Mouse (Mus musculus) liver, embryonic 11.5 days (tissue): Measurements from ENCODE around the gene Tbc1d25. TPM values are rescaled to one million over a fixed set of nuclear protein-coding genes. Genes with fewer than 3 reads are reported as not detected.

Experiments
- ATAC-seq: fragments of 200-750 bp; cut with Nextera tagmentation; replicated peaks from 2 replicates; pipeline ENCODE4 v1.8.0; 2017; ENCODE audit warnings: moderate number of reproducible peaks, mild to moderate bottlenecking, moderate TSS enrichment, moderate library complexity; ENCODE audit not compliant: low FRiP score
- DNase-seq: peaks from one replicate; pipeline ENCODE4 v3.0.0-alpha.2; 2017; ENCODE audit warnings: low spot score
- H3K27ac ChIP-seq: fragments of 300-500 bp; sonication (generic); 2 replicates; pipeline ENCODE4 v1.5.1; 2014; ENCODE audit warnings: mild to moderate bottlenecking, low read depth, low read length, control low read depth
- H3K27me3 ChIP-seq: fragments of 300-500 bp; sonication (generic); replicated peaks from 2 replicates; pipeline ENCODE4 v1.6.1; 2014; ENCODE audit warnings: low read length, mixed read lengths; ENCODE audit not compliant: control insufficient read depth, insufficient read depth
- H3K36me3 ChIP-seq: fragments of 300-500 bp; sonication (generic); 2 replicates; pipeline ENCODE4 v1.6.1; 2014; ENCODE audit warnings: mild to moderate bottlenecking, low read length, moderate library complexity, mixed read lengths; ENCODE audit not compliant: control insufficient read depth, insufficient read depth
- H3K4me1 ChIP-seq: fragments of 300-500 bp; sonication (generic); replicated peaks from 2 replicates; pipeline ENCODE4 v1.6.1; 2014; ENCODE audit warnings: low read length, mixed read lengths; ENCODE audit not compliant: control insufficient read depth, insufficient read depth
- H3K4me2 ChIP-seq: fragments of 300-500 bp; sonication (generic); 2 replicates; pipeline ENCODE4 v1.6.1; 2014; ENCODE audit warnings: mild to moderate bottlenecking, control low read depth, moderate library complexity
- H3K4me3 ChIP-seq: fragments of 300-500 bp; sonication (generic); 2 replicates; pipeline ENCODE4 v1.5.1; 2014; ENCODE audit warnings: low read depth, low read length, control low read depth
- H3K9ac ChIP-seq: fragments of 300-500 bp; sonication (generic); 2 replicates; pipeline ENCODE4 v1.6.1; 2014; ENCODE audit warnings: low read depth, low read length, control low read depth
- H3K9me3 ChIP-seq: fragments of 300-500 bp; sonication (generic); 2 replicates; pipeline ENCODE4 v1.6.1; 2016; ENCODE audit warnings: low read length, inconsistent platforms, mixed read lengths; ENCODE audit not compliant: control insufficient read depth
- WGBS: fragments of 180-500 bp; shearing (Covaris S2); extraction: QIAGEN DNeasy Blood & Tissue Kit; methylation state at CpG from one replicate; pipeline ENCODE4 v1.1.7; 2014; 5-methylcytosine and 5-hydroxymethylcytosine counted together
- polyA plus RNA-seq: library from polyadenylated mRNA; unstranded; fragments of >200 nt; fragmentation: Nextera tagmentation; extraction: Ambion mirVana; gene quantifications from 2 replicates; pipeline ENCODE4 v1.2.1, GENCODE M21; 2014

The Tbc1d25 gene
- polyA plus RNA-seq, 1 experiment from 2014 or later, result 11.1 TPM

DNA sequence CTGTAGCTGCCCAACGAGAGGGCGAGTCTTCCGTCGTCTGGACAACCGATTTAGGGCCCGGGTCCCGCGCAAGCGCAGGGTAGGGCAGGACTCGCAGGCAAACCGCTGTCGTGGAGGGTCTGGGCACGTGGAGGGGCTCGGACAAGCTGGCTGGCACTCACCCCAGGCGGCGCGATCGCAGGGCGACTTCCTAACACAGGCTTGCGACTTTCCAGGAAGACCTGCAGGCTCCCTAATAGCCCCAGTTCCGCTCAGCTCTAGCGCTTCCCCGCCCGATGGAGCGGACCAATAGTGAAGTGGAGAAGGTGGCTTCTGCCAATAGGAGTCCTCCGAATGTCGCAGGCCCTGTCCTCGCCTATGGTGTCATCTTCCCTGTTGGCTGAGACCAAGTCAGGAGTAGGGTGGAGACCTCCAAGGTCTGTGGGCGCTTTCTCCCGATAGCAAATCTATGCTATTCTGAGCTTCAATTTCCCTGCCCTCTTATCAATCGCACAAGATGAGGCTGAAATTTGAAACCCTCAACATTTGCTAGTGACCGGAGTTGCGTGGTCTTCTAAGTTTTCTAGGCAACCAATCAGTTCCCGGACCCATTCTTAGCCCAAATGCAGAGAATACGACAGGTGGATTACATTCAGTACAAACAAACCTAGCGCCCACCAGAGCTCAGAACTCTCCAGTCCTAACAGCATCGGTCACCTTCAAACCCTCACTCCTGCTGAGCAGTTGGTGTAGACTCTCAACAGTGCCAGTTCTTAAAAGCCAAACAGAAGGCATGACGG is 16.8 kb upstream of the Tbc1d25 start:
- H3K9ac ChIP-seq, result peak overlapping the region; percentile 78
- WGBS, result 8% methylated on average over 38 of the region's 38 CpGs
- peak; percentile 99 for ATAC-seq

DNA sequence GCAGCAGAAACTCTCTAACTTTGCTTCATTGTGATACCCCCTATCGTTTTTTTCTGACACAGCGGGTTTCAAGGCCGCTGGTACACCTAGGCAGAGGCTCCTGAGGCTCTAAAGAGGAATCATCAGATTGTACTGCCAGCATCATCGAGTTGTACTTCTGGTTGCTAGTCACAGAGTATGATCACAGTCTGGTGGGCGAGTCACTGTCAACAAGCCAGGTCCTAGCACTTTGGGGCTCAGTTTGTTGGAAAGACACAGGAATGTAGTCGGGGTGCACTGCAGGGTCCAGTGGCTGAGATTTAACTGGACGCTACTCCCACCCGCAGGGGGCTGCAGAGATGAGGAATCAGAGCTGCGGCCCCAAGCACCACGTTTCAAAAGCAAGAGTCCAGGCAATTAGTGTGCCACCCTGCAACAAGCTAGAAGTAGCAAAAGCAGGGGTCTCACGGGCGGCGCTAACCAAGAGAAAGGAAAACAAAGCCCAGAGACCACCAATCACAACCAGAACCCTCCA is 16.2 kb upstream of the Tbc1d25 start:
- Histone ChIP-seq H3K9ac (peak overlapping the region; percentile 78), H3K27ac (peak overlapping the region; percentile 56), H3K36me3 (no peaks in the 10 kb centered on the region), H3K4me3 (peak overlapping the region; percentile 62), H3K4me1 (peaks cover 4% of the 10 kb centered on the region; the same call in 1 of the 2 replicates), H3K9me3 (no peaks in the 10 kb centered on the region), H3K4me2 (peak overlapping the region; percentile 73), H3K27me3 (no peaks in the 10 kb centered on the region)
- 13% methylated on average over 13 of the region's 13 CpGs for WGBS
- ATAC-seq, result no peak
- no peak for DNase-seq

More for the DNA sequence above, 16.8 kb upstream of the Tbc1d25 start:
- peaks cover 4% of the 10 kb centered on the region; the same call in 1 of the 2 replicates for H3K4me1 ChIP-seq
- peak; percentile 67 for DNase-seq
- H3K36me3 ChIP-seq, result no peaks in the 10 kb centered on the region
- H3K27me3 ChIP-seq, result no peaks in the 10 kb centered on the region
- peak overlapping the region; percentile 73 for H3K4me2 ChIP-seq
- H3K27ac ChIP-seq, result peak overlapping the region; percentile 56
- H3K9me3 ChIP-seq, result no peaks in the 10 kb centered on the region
- peak overlapping the region; percentile 62 for H3K4me3 ChIP-seq

DNA sequence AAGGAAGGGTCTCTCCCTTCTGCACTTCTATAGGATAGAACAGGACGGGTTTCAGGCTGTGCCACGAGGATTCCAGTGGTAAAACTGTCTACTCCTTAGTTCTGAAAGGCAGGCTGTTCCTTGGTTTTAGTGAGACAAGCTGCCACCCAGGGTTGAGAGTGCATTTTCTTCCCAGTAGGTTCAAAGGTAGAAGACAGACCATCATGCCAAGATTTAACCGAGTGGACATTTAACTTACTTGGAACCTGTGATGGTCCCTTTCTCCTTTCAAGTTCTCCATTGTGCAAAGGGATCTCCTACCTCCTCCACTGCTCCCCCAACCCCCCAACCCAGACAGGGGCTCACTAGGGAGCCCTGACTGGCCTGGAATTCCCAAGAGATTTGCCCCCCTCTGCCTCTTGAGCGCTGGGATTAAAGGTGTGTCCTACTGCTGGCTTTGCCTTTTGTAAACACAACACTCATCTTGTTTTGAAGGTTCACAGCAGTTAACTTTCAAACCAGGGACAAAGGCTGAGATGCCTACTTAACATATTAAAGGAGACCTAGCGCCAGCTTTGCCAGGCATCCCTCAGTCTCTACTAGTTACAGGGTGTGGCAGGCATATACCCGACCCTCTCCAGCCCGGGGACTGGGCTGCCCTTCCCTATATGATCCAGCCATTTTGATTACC is 7.0 kb upstream of the Tbc1d25 start:
- H3K27me3 ChIP-seq, result no peaks in the 10 kb centered on the region
- no peak overlapping the region for H3K9ac ChIP-seq
- no peaks in the 10 kb centered on the region for H3K9me3 ChIP-seq
- no peak overlapping the region for H3K27ac ChIP-seq
- 0 out of 2 replicates have a peak, but pooled peaks cover 2% of the 10 kb centered on the region for H3K4me1 ChIP-seq
- H3K36me3 ChIP-seq, result no peaks in the 10 kb centered on the region; the same call in 1 of the 2 replicates
- no peak overlapping the region for H3K4me2 ChIP-seq
- WGBS, result 17% methylated on average over 7 of the region's 7 CpGs
- no peak for DNase-seq
- no peak overlapping the region for H3K4me3 ChIP-seq
- no peak for ATAC-seq

DNA sequence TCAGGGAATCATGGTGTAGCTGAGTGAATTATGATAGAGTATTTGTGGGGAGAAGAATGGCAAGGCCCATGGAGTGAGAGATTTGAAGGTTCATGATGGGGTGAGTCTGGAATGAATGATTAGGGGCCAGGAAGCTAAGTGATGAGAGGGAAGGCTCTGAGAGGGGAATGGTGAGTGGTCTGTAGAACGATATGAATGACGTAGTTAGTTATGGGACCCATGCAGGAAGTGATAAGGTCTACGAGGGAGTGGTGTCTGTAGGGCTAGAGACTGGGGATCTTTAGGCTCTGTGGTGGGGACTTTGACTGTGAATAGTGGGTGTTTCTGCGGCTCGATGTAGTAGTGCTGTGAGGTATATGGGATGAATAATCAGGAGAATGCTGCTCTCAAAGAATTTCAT is 3.7 kb upstream of the Tbc1d25 start:
- WGBS, result 58% methylated on average over 5 of the region's 5 CpGs
- H3K4me1 ChIP-seq, result 0 out of 2 replicates have a peak, but pooled peaks cover 2% of the 10 kb centered on the region
- no peaks in the 10 kb centered on the region for H3K36me3 ChIP-seq
- no peaks in the 10 kb centered on the region for H3K27me3 ChIP-seq
- H3K9me3 ChIP-seq, result no peaks in the 10 kb centered on the region
- H3K4me3 ChIP-seq, result no peak overlapping the region
- H3K9ac ChIP-seq, result no peak overlapping the region
- no peak overlapping the region for H3K4me2 ChIP-seq
- no peak overlapping the region for H3K27ac ChIP-seq
- no peak; the same call in 1 of the 2 replicates for ATAC-seq
- no peak for DNase-seq

DNA sequence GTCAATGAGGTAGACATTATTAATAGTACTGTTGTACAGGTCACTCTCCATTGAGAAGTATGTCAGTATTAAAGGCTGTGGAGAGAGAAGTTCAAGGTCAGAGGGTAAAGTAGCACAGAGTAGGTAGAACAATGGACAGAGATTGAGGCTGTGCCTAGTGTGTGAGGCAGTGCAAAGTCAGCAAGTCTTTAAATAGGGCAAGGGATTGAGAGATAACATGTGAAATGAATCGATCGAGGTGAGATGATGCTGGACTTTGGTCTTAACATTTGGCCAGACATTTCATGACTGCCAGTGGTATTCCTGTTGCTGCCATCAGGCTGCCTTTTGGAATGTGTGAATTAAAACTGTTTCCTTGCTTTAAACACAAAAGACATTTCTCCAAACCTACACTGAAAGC is 2.9 kb upstream of the Tbc1d25 start:
- no peaks in the 10 kb centered on the region for H3K36me3 ChIP-seq
- WGBS, result 87% methylated on average over 2 of the region's 2 CpGs
- H3K9me3 ChIP-seq, result no peaks in the 10 kb centered on the region
- 0 out of 2 replicates have a peak, but pooled peaks cover 2% of the 10 kb centered on the region for H3K4me1 ChIP-seq
- ATAC-seq (no peak), DNase-seq (no peak)
- no peak overlapping the region for H3K9ac ChIP-seq
- no peak overlapping the region for H3K4me3 ChIP-seq
- H3K27ac ChIP-seq, result no peak overlapping the region
- H3K27me3 ChIP-seq, result no peaks in the 10 kb centered on the region
- no peak overlapping the region for H3K4me2 ChIP-seq

DNA sequence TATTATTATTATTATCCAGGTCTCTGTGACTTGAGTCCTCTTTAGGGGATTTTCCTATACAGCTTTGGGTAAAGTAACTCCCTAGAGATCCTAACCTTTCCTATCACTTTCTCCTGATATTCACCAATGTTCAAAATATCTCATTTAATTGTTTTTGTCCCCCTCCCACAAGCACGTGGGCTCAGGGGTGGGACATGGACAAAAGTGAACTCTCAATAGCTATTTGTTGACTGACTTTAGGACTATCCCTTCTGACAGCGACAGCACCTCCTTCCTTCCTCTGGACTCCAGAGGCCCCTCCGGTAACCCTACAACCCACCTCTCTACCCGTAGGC is 845 bp downstream of the Tbc1d25 start:
- no peak for ATAC-seq
- H3K27ac ChIP-seq, result peak overlapping the region; percentile 75; the same call in 1 of the 2 replicates
- 12% methylated on average over 4 of the region's 4 CpGs for WGBS

DNA sequence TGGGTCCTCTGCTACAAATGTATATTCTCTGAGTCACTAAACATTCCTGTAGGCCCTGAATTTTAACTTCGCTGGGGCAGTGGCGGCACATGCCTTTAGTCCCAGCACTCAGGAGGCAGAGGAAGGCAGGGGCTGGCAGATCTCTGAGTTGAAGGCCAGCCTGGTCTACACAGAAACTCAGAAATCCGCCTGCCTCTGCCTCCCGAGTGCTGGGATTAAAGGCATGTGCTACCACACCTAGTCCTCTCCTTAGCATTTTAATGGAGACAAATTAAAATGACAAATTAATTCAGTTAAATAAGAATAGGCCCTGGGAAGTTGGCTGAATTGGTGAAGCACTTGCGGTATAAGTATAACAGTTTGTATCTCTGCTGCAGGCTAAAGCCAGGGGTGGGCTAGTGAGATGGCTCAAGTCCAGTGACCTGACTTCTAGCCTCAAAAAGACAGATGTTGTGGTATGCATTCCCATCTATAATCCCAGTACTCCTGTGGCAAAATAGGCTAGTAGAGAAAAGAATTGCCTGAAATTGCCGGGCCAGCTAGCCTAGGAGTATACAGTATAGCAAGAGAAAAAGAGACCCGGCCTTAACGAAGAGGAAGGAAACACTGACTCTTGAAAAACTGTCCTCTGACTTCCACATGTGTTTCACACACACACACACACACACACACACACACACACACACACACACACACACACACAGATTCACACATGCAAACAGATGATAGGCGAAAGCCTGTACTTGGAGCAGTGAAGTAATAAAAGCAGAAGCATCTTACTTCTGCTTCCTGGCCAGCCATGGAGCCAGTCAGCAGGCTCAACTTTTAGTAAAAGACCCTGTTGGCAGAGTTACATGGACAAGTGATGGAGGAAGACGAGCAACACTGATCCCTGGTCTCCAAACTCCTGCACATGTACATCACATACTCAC is 8.0 kb downstream of the Tbc1d25 start:
- Histone ChIP-seq H3K9ac (no peak overlapping the region), H3K36me3 (no peaks in the 10 kb centered on the region; the same call in 1 of the 2 replicates), H3K4me2 (no peak overlapping the region), H3K9me3 (no peaks in the 10 kb centered on the region), H3K4me1 (no peaks in the 10 kb centered on the region), H3K27ac (no peak overlapping the region), H3K27me3 (no peaks in the 10 kb centered on the region), H3K4me3 (no peak overlapping the region)
- DNase-seq (no peak), ATAC-seq (no peak)
- 88% methylated on average over 10 of the region's 10 CpGs for WGBS

More for the DNA sequence above, 845 bp downstream of the Tbc1d25 start:
- H3K9ac ChIP-seq, result peak overlapping the region; percentile 70
- H3K9me3 ChIP-seq, result no peaks in the 10 kb centered on the region
- H3K4me2 ChIP-seq, result peak overlapping the region; percentile 63
- 0 out of 2 replicates have a peak, but pooled peaks cover 2% of the 10 kb centered on the region for H3K4me1 ChIP-seq
- peak overlapping the region; percentile 61 for H3K4me3 ChIP-seq
- no peaks in the 10 kb centered on the region for H3K36me3 ChIP-seq
- no peaks in the 10 kb centered on the region for H3K27me3 ChIP-seq
- DNase-seq, result no peak

DNA sequence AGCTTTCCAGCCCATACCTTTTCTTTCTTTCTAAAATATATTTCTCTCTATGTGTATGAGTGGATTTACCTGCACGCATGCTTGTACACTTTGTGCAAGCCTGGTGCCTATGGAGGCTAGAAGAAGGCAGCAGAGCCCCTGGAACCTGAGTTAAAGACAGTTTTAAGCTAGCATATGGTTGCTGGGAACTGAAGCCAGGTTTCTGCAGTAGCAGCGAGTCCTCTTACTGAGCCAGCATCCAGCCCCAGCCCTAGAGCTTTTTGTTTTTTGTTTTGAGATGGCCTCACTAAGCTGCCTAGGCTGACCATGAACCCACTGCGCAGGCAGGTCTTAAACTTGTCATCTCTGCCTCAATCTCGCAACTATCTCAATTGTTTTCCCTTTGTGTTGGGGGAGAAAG is 11.5 kb downstream of the Tbc1d25 start:
- Histone ChIP-seq H3K4me3 (no peak overlapping the region), H3K27me3 (no peaks in the 10 kb centered on the region), H3K4me1 (no peaks in the 10 kb centered on the region), H3K9ac (no peak overlapping the region), H3K27ac (no peak overlapping the region), H3K4me2 (no peak overlapping the region), H3K36me3 (no peaks in the 10 kb centered on the region; the same call in 1 of the 2 replicates), H3K9me3 (no peaks in the 10 kb centered on the region)
- WGBS, result 91% methylated on average over 4 of the region's 4 CpGs
- ATAC-seq (no peak), DNase-seq (no peak)
